Mouse (Mus musculus) adipocyte (in vitro differentiated cells): Measurements from ENCODE around the gene Dhh.

Source experiments
- DNase-seq: peaks from one replicate; pipeline ENCODE4 v3.0.0-alpha.2; 2016; ENCODE audit warnings: low spot score

Dhh gene

DNA sequence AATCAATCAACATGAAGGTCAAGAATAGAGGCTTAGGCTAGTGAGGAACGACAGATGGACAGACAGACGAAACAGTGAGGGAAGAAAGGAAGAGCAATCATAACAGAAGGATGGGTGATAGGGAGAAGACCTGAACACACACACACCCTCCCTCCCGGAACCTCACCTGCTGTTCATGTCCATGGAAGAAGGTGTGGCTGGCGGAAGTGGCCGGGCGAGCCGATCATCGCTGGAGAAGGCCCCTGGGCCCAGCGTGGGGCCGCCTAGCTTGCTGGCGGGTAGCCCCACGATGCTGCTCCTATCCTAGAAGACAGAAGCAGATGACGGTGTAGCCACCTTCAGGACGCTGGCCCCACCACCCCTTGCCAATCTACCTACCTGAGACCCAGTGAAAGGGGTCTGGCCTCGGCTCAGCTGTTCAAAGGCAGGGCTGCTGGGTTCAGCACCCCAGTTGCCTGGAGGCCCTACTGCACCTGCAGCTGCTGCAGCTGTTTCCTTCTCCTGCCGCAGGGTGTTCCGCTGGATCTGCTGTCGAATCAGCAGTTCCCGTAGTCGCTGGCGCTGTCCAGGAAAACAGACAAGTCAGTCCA lies 47.0 kb downstream of the Dhh start:
- no peak for DNase-seq

DNA sequence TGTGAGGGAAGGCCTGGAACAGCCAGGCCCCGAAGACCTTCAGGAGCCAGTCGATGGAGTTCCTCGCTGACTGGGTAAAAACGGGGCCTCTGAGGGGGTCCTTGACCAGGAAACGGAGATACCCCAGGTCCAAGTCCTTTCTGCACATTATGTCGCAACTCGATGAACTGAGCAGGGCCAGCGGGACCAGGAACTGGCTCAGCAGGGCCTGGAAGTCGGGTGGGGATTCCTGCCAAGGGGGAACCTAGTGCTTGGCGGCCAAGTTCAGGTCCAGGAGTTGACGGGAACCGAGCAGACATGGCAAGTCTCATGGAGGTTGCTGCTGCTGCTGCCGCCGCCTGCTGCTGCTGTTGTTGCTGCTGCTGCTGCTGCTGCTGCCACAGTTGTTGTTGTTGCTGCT lies 47.7 kb downstream of the Dhh start:
- no peak for DNase-seq

GRCm38 (mm10) chr15:98849956-98850600 lies 48.3 kb downstream of the Dhh start:
- DNase-seq, result no peak

DNA sequence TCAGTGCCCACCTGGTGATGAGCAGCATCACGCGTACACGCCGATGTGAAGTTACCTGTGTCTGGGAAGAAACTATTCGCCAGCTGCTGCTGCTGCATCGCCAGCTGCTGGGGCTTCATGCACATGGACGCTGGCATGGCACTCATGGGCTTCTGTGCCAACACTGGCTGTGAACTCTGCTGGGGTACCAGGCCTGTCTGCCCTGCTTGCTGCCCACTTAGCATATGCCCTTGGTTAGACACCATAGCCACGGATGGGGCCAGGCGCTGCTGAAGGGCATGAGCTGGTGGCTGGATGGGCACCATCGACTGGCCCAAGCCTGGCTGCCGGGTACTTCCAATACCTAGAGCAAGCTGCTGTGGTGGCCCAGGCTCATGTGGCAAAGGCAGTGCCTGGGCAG lies 49.2 kb downstream of the Dhh start:
- no peak for DNase-seq

DNA sequence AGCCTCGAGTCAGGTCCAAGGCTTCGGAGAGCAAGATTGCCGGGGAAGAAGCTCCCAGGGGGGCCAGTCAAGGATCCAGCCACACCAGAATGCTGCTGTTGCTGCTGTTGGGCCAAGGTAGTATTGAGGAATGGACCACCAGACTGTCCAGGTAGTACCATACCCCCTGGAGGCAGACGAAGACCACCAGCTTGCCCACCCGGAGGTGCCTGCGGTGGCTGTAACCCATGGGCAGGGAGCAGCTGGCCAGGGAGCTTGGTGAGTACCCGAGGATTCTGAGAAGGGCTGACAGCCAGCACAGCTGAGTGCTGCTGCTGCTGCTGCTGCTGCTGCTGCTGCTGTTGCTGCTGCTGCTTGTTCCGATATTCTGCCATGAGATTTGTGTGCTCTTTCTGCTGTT lies 52.2 kb downstream of the Dhh start:
- no peak for DNase-seq

- no peak for DNase-seq
Measured at GRCm38 (mm10) chr15:98845149-98845548, 53.2 kb downstream of the Dhh start.

DNA sequence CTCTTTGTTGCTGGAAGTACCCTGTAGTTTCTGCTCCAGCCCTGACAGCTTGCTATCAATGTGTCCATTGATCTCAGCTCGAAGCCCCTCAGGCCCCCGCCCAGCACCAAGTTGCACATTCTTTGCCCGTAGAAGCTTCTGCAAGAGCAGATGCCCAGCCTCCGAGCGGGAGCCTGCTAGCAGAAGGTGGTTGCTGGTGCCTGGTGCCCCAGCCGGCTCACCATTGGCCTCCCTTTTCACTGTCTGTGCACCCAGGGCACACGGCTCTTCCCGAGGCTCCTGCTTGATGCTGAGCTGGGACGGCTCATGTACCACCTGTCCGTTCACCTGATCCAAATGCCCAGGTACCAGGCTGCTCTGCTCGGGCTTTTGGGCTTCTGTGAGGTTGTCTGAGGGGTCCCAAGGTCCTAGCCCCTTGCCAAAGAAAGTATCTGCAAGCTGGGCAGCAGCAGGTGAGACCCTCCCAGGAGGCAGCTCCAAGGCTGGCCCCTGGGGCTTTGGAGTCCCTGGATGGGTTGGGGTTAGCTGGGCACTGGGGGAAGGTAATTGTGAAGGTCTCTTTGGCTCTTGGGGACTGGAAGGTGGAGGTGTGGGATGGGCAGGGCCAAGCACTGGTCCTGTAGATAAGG lies 54.6 kb downstream of the Dhh start:
- no peak for DNase-seq
